ENCODE assay signal across 37 mouse cellular contexts in the genomic region with DNA sequence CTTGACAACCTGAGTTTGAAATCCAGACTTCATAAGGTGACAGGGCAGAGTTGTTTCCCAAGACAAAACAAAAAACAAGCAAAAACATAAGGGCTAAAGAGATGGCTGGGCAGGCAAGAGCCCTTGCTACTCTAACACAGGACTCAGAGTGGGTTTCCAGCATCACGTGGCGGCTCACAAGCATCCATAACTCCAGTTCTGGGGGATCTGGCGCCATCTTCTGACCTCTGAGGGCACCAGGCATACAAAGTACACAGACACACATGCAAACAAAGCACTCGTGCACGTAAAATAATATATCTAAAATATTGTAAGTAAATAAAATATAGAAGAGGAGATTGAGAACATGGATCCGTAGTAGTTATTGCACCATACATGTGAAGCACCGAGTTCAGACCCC. TPM values are rescaled to one million over a fixed set of nuclear protein-coding genes. Genes with fewer than 3 reads are reported as not detected.
DNase-seq lines count a peak whose midpoint lies in the region; ATAC-seq and TF ChIP-seq lines count a peak whose summit lies in the region.
"Had no signal": no experiment of that assay in that cellular context is flagged by ENCODE, and none has a peak within 500 bp of the region (broad histone marks: within the 10 kb centered on the region; RNA-seq: fewer than 3 reads in every experiment).

No protein-coding gene starts in this region.

- H3K27me3 ChIP-seq in kidney, postnatal 0 days (ENCODE audit: insufficient read depth, low read length), result no peaks in the 10 kb centered on the region
- H3K27me3 ChIP-seq in forebrain, embryonic 14.5 days (replicated peaks; ENCODE audit: control insufficient read depth, insufficient read depth, low read length), result peaks cover 1% of the 10 kb centered on the region
- H3K27me3 ChIP-seq in midbrain, embryonic 11.5 days (ENCODE audit: control insufficient read depth, insufficient read depth, low read length), result no peaks in the 10 kb centered on the region
- H3K27me3 ChIP-seq: CH12.LX had no signal

- H3K36me3 ChIP-seq in kidney, postnatal 0 days (ENCODE audit: insufficient read depth, low read length), result no peaks in the 10 kb centered on the region
- H3K36me3 ChIP-seq in ES-E14 (ENCODE audit: control insufficient read depth, insufficient read depth, low read length, poor library complexity, severe bottlenecking), result no peaks in the 10 kb centered on the region
- no peaks in the 10 kb centered on the region for H3K36me3 ChIP-seq in forebrain, embryonic 14.5 days (ENCODE audit: control insufficient read depth, insufficient read depth, low read length)
- H3K36me3 ChIP-seq in midbrain, embryonic 11.5 days (ENCODE audit: control insufficient read depth, insufficient read depth, low read length), result no peaks in the 10 kb centered on the region
- H3K36me3 ChIP-seq: embryonic facial prominence, embryonic 10.5 days; embryonic facial prominence, embryonic 13.5 days; forebrain, embryonic 12.5 days; heart, embryonic 10.5 days; heart, embryonic 13.5 days had no signal

- no peak for DNase-seq in kidney, postnatal 0 days (ENCODE audit: low spot score)
- no peak for DNase-seq in kidney, adult 9 months
- peak; percentile 37 for DNase-seq in ES-E14 (ENCODE audit: low read depth, low spot score)
- peak; percentile 52 for DNase-seq in ZHBTc4 (ENCODE audit: low read depth, low spot score)
- DNase-seq in forebrain, embryonic 14.5 days (ENCODE audit: low spot score), result no peak
- DNase-seq in midbrain, embryonic 11.5 days (ENCODE audit: low spot score, missing footprints), result no peak
- no peak for DNase-seq in ovary, postnatal 10 days (ENCODE audit: low spot score)
- DNase-seq: adrenal gland, adult 2 months; adrenal gland, postnatal 14 days; B cell, adult 2 months; cerebellum, adult 11 months; cerebellum, adult 2 months; cerebellum, postnatal 10 days; cerebellum, postnatal 36 days; embryo, embryonic 11 days; gastrocnemius, postnatal 10 days; gastrocnemius, postnatal 36 days; heart, adult 2 months; heart, postnatal 14 days; heart, postnatal 4 days had no signal

- no peaks in the 10 kb centered on the region for H3K9me3 ChIP-seq in kidney, postnatal 0 days (replicated peaks; ENCODE audit: low read length)
- no peaks in the 10 kb centered on the region for H3K9me3 ChIP-seq in ES-E14 (ENCODE audit: control insufficient read depth, insufficient read depth, low read depth, low read length)
- no peaks in the 10 kb centered on the region for H3K9me3 ChIP-seq in forebrain, embryonic 14.5 days (replicated peaks; ENCODE audit: control insufficient read depth, low read length)
- H3K9me3 ChIP-seq in midbrain, embryonic 11.5 days (ENCODE audit: control insufficient read depth, low read length), result no peaks in the 10 kb centered on the region
- H3K9me3 ChIP-seq: embryonic facial prominence, embryonic 10.5 days; embryonic facial prominence, embryonic 13.5 days; forebrain, embryonic 12.5 days; heart, embryonic 10.5 days had no signal

- no peak for ATAC-seq in kidney, postnatal 0 days (replicated peaks; ENCODE audit: low FRiP score, low read depth)
- ATAC-seq in forebrain, embryonic 14.5 days, result no peak
- ATAC-seq in midbrain, embryonic 11.5 days (ENCODE audit: low FRiP score), result no peak
- ATAC-seq: forebrain, embryonic 16.5 days; hindbrain, postnatal 0 days; inflammation-experienced regulatory T-cells, adult 6 months had no signal

- peak; percentile 8; the same call in 1 of the 2 replicates for TF ChIP-seq CTCF in kidney, postnatal 0 days (IDR thresholded peaks at IDR 0.05; ENCODE audit: low read depth)

- no peaks in the 10 kb centered on the region for H3K4me1 ChIP-seq in kidney, postnatal 0 days (replicated peaks; ENCODE audit: insufficient read depth, low read length)
- no peaks in the 10 kb centered on the region for H3K4me1 ChIP-seq in ES-E14 (ENCODE audit: control insufficient read depth in 2 of 2, insufficient read depth in 2 of 2, low read length in 2 of 2, poor library complexity in 1 of 2)
- H3K4me1 ChIP-seq in forebrain, embryonic 14.5 days (ENCODE audit: control insufficient read depth, insufficient read depth, low read length), result peaks cover 3% of the 10 kb centered on the region; the same call in 1 of the 2 replicates
- H3K4me1 ChIP-seq in midbrain, embryonic 11.5 days (ENCODE audit: control insufficient read depth, insufficient read depth, low read length), result no peaks in the 10 kb centered on the region
- H3K4me1 ChIP-seq: embryonic facial prominence, embryonic 10.5 days; embryonic facial prominence, embryonic 13.5 days; forebrain, embryonic 12.5 days; heart, embryonic 10.5 days; heart, embryonic 13.5 days had no signal

- WGBS in kidney, postnatal 0 days, result 73% methylated on average over 7 of the region's 7 CpGs
- 81% methylated on average over 7 of the region's 7 CpGs for whole genome bisulfite sequencing in forebrain, embryonic 14.5 days
- WGBS in midbrain, embryonic 11.5 days, result 75% methylated on average over 7 of the region's 7 CpGs

- no peak overlapping the region for H3K4me3 ChIP-seq in kidney, postnatal 0 days (replicated peaks; ENCODE audit: low read depth, low read length)
- no peak overlapping the region for H3K4me3 ChIP-seq in ES-E14 (ENCODE audit: insufficient read depth in 1 of 2, low read depth in 1 of 2, low read length in 2 of 2, poor library complexity in 1 of 2, severe bottlenecking in 1 of 2)
- no peak overlapping the region for H3K4me3 ChIP-seq in forebrain, embryonic 14.5 days (ENCODE audit: low read depth, low read length)
- no peak overlapping the region for H3K4me3 ChIP-seq in midbrain, embryonic 11.5 days (ENCODE audit: low read depth, low read length)
- H3K4me3 ChIP-seq: embryonic facial prominence, embryonic 10.5 days; embryonic facial prominence, embryonic 13.5 days; erythroblast, embryonic 14.5 days; forebrain, embryonic 12.5 days; heart, adult 2 months; heart, embryonic 10.5 days; heart, embryonic 13.5 days had no signal

- H3K9ac ChIP-seq in kidney, postnatal 0 days (ENCODE audit: low read depth, low read length), result no peak overlapping the region
- no peak overlapping the region for H3K9ac ChIP-seq in ES-E14 (ENCODE audit: insufficient read depth, low read depth, low read length, poor library complexity, severe bottlenecking)
- no peak overlapping the region for H3K9ac ChIP-seq in forebrain, embryonic 14.5 days (ENCODE audit: low read length)
- H3K9ac ChIP-seq in midbrain, embryonic 11.5 days (ENCODE audit: low read length), result no peak overlapping the region
- H3K9ac ChIP-seq: embryonic facial prominence, embryonic 13.5 days; forebrain, embryonic 12.5 days; heart, embryonic 13.5 days; hindbrain, embryonic 14.5 days had no signal

- H3K27ac ChIP-seq in kidney, postnatal 0 days, result no peak overlapping the region
- no peak overlapping the region for H3K27ac ChIP-seq in ES-E14 (ENCODE audit: insufficient read depth, low read depth, low read length, poor library complexity, severe bottlenecking)
- no peak overlapping the region for H3K27ac ChIP-seq in forebrain, embryonic 14.5 days (ENCODE audit: low read depth, low read length)
- no peak overlapping the region for H3K27ac ChIP-seq in midbrain, embryonic 11.5 days (ENCODE audit: low read depth, low read length)
- H3K27ac ChIP-seq: embryonic facial prominence, embryonic 10.5 days; embryonic facial prominence, embryonic 13.5 days; forebrain, embryonic 12.5 days; heart, adult 2 months; heart, embryonic 10.5 days; heart, embryonic 13.5 days; hindbrain, embryonic 14.5 days; hindbrain, postnatal 0 days had no signal

- in situ Hi-C loops in ES-E14 (cut with MboI; ENCODE audit: low sequenced_read_pairs in 2 of 2, unreplicated experiment in 2 of 2), result no loop called here

- no peak overlapping the region for H3K4me2 ChIP-seq in kidney, postnatal 0 days (ENCODE audit: low read length)
- H3K4me2 ChIP-seq in forebrain, embryonic 14.5 days (ENCODE audit: low read length), result no peak overlapping the region
- H3K4me2 ChIP-seq in midbrain, embryonic 11.5 days, result no peak overlapping the region
- H3K4me2 ChIP-seq: embryonic facial prominence, embryonic 13.5 days; forebrain, embryonic 12.5 days; heart, embryonic 13.5 days; hindbrain, embryonic 14.5 days had no signal

TF ChIP-seq in ES-E14, 5 proteins besides CTCF, POLR2A, EP300 and RAD21:
- TF ChIP-seq ZC3H11A (IDR thresholded peaks at IDR 0.05; ENCODE audit: borderline replicate concordance, low read depth, low read length) (0 out of 2 replicates have a peak, but pooled peaks have one; percentile 15), ZNF384 (IDR thresholded peaks at IDR 0.05; ENCODE audit: low read depth, low read length) (no peak)

RNA-seq across cellular contexts. Expression of a gene that starts 31.9 kb away (rescaled TPM):
- polyA plus RNA-seq in kidney, postnatal 0 days (2015; fragmentation: Nextera tagmentation; extraction: Ambion mirVana), result not detected in 2 replicates
- total RNA-seq in ES-E14 (2012; rRNA removed), result not detected in 2 replicates
- polyA plus RNA-seq in forebrain, embryonic 14.5 days (2014; fragmentation: Nextera tagmentation; extraction: Ambion mirVana), result 1.9 and 2.0 TPM in 2 replicates
- 10.3 and 12.4 TPM in 2 replicates for polyA plus RNA-seq in midbrain, embryonic 11.5 days (2014; fragmentation: Nextera tagmentation; extraction: Ambion mirVana)
- total RNA-seq: adrenal gland, adult 2 months; adrenal gland, postnatal 14 days; adrenal gland, postnatal 4 days; CH12.LX; gastrocnemius, adult 18-20 months; gastrocnemius, postnatal 10 days; gastrocnemius, postnatal 36 days; granulocyte monocyte progenitor cell, adult 5-6 weeks; heart, adult 2 months; heart, postnatal 14 days; heart, postnatal 4 days; MEL had no signal
- polyA plus RNA-seq: adrenal gland, adult 2 months; cortical plate, adult 2 months; embryonic facial prominence, embryonic 13.5 days; erythroblast, embryonic 14.5 days; heart, adult 2 months; heart, embryonic 10.5 days; heart, embryonic 13.5 days; heart, embryonic 16.5 days; inflammation-experienced regulatory T-cells, adult 6 months had no signal

Comparison
In these comparisons a context has a peak if more than half of its experiments do, and no peak if none do; other contexts are left out.
1. DNase-seq: peak in ES-E14 (single experiment) and ZHBTc4 (single experiment); none in kidney, postnatal 0 days (single experiment), kidney, adult 9 months (single experiment), forebrain, embryonic 14.5 days (single experiment), midbrain, embryonic 11.5 days (single experiment) and ovary, postnatal 10 days (single experiment).